Mouse (Mus musculus): ENCODE results near the gene Iba57.

Gene Iba57

DNA sequence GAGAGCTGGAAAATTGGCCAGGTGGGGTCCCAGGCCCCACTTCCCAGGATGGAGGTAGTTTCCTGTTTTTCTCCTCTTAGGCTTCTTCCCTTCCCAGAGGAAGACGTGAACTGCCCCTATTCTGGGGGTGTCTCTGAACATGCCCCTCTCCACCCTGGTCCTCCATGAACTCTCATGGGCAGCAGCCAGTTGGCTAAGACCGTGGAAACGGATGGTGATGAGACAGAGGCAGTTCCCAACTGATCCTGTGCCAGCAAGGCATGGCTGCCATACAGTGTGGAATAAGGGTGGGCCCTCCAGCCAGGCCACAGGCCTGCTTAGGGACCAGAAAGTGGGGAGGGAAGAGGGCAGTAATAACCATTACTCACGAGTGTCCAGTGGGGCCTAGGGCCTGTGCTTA lies 7.0 kb upstream of the Iba57 start:
- DNase-seq = no peak

- no peak for DNase-seq
These were observed 6.3 kb upstream of the Iba57 start for GRCm38 (mm10) chr11:59169807-59170206.

- no peak for DNase-seq
These were observed 2.2 kb upstream of the Iba57 start for GRCm38 (mm10) chr11:59165616-59166241.

GRCm38 (mm10) chr11:59164384-59164783 lies 845 bp upstream of the Iba57 start:
- no peak for DNase-seq

DNA sequence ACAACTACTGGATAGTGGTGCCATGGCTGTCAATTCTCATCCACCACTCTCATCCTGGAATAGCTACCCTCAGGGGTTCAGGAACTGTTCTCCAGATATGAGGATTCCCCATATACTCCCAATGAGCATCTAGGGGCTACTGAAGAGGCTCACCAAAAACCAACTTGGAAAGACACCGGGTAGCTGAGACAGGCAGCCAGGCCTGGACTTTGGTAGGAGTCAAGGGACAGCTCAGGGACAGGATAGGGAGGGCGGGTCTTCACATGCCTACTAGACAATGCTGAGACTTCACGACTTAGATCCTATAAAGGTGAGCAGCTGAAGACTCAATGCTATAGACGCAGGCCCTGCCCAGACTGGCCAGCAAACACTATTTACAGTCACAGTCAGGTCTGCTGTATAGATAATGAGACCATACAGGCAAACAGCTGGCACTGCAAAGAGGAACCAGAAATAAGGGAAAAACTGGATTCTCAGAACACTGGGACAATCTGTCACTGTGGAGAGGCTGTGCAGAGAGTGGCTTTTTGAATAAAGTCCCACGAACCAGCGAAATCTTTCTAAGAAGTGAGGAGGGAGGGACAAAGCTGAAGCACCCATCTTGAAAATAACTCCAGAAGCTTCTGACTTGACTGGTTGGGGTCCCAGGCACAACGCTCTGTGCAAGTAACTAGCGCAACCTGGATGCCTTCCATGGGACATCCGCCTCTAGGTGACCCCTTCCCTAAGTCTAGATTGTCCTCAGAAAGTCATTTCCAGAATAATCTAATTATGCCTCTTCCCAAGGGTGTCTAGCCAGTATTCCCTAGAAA lies 890 bp downstream of the Iba57 start:
- no peak for DNase-seq

DNA sequence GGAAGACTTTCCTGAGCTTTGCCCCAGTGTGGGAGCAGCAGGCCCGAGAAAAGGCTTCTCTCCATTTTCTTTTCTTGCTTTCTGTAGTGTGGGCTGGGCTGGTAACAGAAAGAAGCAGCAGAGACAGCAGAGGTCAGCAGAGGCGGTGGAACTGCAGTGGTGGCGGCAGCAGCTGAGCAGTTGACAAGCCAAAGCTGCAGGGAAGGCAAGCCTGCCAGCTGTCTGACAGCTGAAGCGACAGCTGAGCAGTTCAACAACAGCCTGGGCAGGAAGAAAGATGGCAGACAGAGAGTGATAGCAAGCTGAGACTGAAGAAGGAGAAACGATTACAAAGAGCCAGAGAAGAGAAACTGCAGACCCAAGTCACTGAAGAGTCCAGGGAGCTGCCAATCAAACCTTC lies 2.1 kb downstream of the Iba57 start:
- DNase-seq = no peak

DNA sequence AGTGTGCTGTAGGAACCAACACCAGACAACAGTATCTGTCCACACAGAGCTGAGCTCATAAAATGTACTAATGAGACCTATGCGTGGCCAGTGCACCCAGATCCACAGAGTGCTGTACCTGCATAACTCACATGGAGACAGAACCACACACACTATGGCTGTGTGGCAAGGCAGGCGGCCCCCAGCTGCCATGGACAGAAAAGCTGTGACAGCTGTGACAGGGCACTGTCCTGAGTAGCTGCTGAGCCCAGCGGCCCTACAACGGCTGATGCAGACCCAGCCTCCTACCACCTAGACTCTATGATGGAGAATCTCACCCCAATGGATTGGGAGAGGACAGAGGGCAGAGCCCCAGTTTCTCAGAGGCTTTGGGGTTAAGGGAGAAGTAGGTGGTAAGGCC lies 4.0 kb downstream of the Iba57 start:
- no peak for DNase-seq

DNA sequence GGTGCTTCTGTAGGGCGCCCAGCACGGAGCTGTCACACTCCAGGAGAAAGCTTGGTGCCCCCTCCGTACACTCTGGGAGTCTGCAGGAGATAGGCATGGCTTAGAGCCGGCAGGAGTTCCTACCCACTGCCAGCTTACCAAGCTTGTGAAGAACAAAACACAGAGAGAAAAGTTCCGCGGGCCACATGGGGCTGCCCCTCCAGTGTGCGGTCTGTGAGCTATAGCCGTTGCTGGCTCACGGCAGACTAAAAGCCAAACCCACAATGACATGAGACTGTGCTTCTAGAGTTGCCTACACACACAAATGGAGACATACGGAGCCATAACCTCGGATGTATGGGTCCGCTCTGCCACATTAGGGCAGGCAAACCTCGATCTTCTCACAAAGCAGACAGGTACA lies 4.4 kb downstream of the Iba57 start:
- no peak for DNase-seq

DNA sequence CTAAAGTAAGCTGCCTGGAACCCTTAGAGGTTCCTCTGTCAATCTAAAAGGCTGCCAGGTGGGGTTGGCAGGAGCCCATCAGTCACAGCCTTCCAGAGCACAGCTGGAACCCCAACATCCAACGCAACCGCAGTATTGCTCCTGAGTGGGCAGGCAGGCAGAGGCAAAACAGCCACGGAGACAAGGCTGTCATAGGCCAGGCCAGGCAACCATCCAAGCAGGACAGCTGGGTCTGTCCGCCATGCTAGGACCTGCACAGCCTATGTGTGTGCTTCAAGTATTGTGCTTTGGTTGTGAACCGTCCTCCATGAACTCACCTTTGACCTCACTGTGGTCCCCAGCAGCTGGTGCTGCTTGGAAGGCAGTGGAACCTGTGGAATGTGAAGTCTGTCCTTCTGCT lies 7.6 kb downstream of the Iba57 start:
- no peak for DNase-seq

DNA sequence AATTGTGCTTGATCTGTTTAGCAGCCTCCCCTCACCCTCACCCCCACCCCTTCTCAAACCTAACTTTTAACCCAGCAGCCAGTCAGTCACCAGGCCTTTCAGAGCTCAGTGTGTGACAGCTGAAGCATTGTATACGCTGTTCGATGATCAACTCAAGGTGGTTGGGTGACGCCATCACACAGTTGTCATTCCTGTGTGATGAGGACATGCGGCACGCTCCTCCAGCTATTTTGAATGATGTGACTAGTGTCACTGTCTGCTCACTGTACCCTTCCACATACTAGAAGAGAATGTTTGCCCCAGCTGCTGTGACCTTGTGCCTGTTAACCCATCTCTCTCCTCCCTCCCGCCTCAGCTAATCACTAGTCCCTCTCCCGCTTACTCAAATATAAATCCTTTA lies 9.3 kb downstream of the Iba57 start:
- DNase-seq = no peak

- no peak for DNase-seq
These were observed 11.8 kb downstream of the Iba57 start for GRCm38 (mm10) chr11:59151729-59152128.

- DNase-seq = no peak
These were observed 14.2 kb downstream of the Iba57 start for GRCm38 (mm10) chr11:59149302-59149701.

DNA sequence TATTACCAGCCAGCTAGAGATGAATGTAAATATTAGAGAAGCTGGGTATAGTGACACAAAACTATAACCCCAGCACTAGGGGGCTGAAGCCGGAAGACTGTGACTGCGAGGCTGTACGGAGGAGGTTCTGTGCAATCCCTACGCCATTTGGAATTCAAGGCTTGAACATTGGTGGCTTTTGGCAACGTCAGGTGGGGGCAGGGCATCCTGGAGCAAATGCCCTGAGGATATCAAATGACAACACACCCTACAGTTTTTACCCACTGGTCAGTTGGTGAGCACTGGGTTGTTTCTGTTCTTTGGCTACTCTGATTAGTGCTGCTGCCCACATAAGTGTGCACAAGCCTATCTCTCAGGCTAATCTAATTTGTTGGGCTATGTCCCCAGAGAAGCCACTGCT lies 20.6 kb downstream of the Iba57 start:
- DNase-seq = no peak

- no peak for DNase-seq
These were observed 21.7 kb downstream of the Iba57 start for GRCm38 (mm10) chr11:59141772-59142370.

DNA sequence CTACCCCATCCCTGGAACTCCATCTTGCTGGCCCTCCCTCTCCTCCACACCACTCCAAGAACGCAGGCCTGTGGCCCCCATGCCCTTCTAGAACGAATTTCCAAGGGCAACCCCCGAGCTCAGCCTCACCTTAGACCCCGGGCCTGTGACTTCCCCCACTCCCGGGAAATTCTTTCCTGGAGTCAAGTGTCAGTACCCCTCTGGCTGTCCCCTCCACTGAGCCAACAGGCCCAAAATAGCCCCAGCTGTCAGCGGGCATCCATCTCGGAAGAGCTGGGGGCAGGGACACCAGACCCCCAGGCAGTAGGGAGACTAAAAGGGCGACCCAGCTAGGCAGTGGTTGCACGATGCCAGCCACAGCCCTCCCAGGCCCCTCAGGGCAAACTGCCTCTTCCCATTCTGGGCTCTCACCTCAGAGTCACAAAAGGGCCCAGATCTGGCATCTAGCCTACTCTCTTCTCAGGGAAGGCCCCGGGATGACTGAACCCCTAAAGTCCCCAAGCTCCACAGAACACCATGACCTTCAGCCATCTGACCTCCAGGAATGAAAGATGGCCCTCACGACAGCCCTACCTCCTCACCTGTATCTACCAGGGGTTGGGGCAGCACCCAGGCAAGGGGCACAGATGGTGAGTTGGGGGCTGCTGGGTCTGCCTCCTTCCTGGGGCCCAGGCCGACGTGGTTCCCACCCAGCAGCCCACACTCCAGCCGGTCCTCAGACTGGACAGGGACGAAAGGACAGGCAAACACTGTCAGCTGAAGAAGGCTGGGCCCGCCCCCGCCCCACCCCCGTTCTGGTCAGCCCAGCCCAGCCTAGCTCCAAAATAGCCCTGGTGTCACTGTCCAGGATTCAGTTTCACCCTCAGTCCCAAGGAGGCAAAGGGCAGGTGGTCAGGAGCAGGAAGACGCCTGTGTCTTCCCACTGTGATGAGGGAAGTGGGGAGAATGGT lies 24.7 kb downstream of the Iba57 start:
- DNase-seq = no peak

DNA sequence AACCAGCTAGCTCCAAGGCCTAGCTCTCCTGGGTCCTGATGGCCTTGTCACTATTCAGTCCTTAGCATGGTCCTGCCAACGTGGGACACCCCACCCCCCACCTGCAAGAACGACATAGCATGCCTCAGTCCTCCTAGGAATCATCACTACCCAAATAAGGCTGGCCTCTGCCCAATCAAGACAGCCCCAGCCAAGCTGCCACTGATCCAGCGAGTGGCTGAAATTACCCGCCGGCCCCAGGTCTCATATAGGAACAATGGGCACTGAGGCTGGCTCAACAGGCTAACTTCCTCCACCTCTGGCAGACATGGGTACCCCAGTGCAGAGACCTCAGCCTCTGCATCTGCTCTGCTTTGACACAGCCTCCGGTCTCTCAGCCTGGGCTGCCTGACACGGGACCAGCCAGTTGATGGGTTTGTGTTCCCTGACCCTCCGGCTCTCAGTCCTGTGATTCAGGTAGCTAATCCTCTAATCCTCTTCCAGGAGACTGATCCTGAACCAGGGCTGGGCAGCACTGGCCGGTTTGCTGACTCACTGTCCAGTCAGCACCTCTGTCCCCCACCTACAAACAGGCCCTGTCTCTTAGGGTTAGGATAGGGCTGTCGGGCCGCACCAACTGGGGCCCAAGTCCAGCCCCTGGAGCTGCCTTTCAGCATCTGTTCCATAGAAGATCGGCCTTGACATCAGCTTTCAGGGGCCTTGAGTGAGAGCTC lies 26.4 kb downstream of the Iba57 start:
- no peak for DNase-seq

- DNase-seq = no peak
These were observed 27.6 kb downstream of the Iba57 start, which contains the start of gene Obscn for GRCm38 (mm10) chr11:59135904-59136452. Gene Obscn (minus strand): TSS chr11:59136402.

- no peak for DNase-seq
These were observed 28.3 kb downstream of the Iba57 start for GRCm38 (mm10) chr11:59135051-59135820.

GRCm38 (mm10) chr11:59134373-59134997 lies 29.1 kb downstream of the Iba57 start:
- no peak for DNase-seq

DNA sequence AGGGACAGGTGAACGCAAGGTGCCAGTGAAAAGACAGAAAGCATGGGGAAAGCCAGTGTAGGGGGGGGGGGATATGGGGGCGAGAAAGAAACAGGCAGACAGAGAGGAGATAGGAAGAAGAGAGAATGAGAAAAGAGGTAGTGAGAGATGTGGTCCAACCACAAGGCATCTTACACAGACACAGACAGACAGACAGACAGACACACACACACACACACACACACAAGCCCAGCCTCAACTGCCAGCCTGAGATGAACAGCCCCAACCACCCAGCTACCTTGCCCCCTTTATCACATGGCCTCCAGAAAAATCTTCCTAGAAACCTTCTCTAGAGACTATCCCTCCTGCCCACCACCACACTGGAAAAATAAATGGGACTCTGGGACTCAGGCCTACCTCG lies 31.5 kb downstream of the Iba57 start:
- no peak for DNase-seq
